Mouse (Mus musculus) hematopoietic stem cell, adult 5-6 weeks (primary cell): ENCODE results near the gene Tcl1b2. TPM values are rescaled to one million over a fixed set of nuclear protein-coding genes. Genes with fewer than 3 reads are reported as not detected.
"Not testable (repeated sequence)": the region's sequence is repeated elsewhere in the genome, so short reads cannot be mapped to it uniquely, and the experiment has no call there.

Source experiments
- ATAC-seq, 2 experiments: fragments of 125-278 bp in 1 of 2; replicated peaks in 1 of 2; 2 replicates each; pipeline ENCODE4 v1.8.0; 2016 to 2017; ENCODE audit warnings: inconsistent platforms in 2 of 2, mild to moderate bottlenecking in 2 of 2, moderate number of reproducible peaks in 2 of 2, low read depth in 1 of 2, moderate TSS enrichment in 1 of 2; ENCODE audit not compliant: low FRiP score in 2 of 2, poor library complexity in 2 of 2, severe bottlenecking in 2 of 2, insufficient read depth in 1 of 2, low TSS enrichment in 1 of 2
- total RNA-seq: library from RNA; stranded (forward); fragments of 172-1452, 232-1000 nt; gene quantifications from 2 replicates; pipeline ENCODE4 v1.2.3, GENCODE M21; 2017

Tcl1b2 gene
- total RNA-seq, 1 experiment from 2014 or later = not detected

- peak; percentile 71 to 75 for ATAC-seq
These were observed 886 bp upstream of the Tcl1b2 start for GRCm38 (mm10) chr12:105144928-105145327.

GRCm38 (mm10) chr12:105155286-105155685 is 9.5 kb downstream of the Tcl1b2 start:
- ATAC-seq = not testable (repeated sequence)

GRCm38 (mm10) chr12:105158842-105159241 is 13.0 kb downstream of the Tcl1b2 start:
- peak; percentile 58 to 78 for ATAC-seq

- no peak for ATAC-seq
These were observed 13.6 kb downstream of the Tcl1b2 start, which contains the start of gene Tcl1b1 for GRCm38 (mm10) chr12:105159390-105159789. Tcl1b1 (plus strand) TSS chr12:105159690.

- ATAC-seq = peak; percentile 31 to 49; a peak in 1 of 4 replicates
These were observed 20.9 kb downstream of the Tcl1b2 start for GRCm38 (mm10) chr12:105166734-105167133.

GRCm38 (mm10) chr12:105173366-105173765 is 27.6 kb downstream of the Tcl1b2 start:
- ATAC-seq = no peak

GRCm38 (mm10) chr12:105174318-105174717 is 28.5 kb downstream of the Tcl1b2 start:
- ATAC-seq = peak; percentile 79 to 85

GRCm38 (mm10) chr12:105176044-105176443 is 30.2 kb downstream of the Tcl1b2 start, which contains the start of gene Tcl1b5:
Tcl1b5 (plus strand) TSS chr12:105176344.
- not testable (repeated sequence) for ATAC-seq

- peak; percentile 79 to 83 for ATAC-seq
These were observed 35.3 kb downstream of the Tcl1b2 start for GRCm38 (mm10) chr12:105181040-105181644.

GRCm38 (mm10) chr12:105188980-105189379 is 43.2 kb downstream of the Tcl1b2 start:
- peak; percentile 76 to 85; a peak in 3 of 4 replicates for ATAC-seq

GRCm38 (mm10) chr12:105190743-105191142 is 44.9 kb downstream of the Tcl1b2 start, which contains the start of gene Tcl1b3:
Tcl1b3 (plus strand) TSS chr12:105191043.
- ATAC-seq = not testable (repeated sequence)

GRCm38 (mm10) chr12:105199684-105200497 is 54.1 kb downstream of the Tcl1b2 start:
- ATAC-seq = not testable (repeated sequence)

- not testable (repeated sequence) for ATAC-seq
These were observed 55.8 kb downstream of the Tcl1b2 start, which contains the start of gene Tcl1b4 for GRCm38 (mm10) chr12:105201657-105202056. Tcl1b4 (plus strand) TSS chr12:105201957.

Other genes starting within 250 kb of the Tcl1b2 start
- 33.1 TPM in 2 replicates for gene Syne3, start 136.2 kb upstream of the Tcl1b2 start, total RNA-seq
- gene Glrx5, start 113.3 kb upstream of the Tcl1b2 start, total RNA-seq = 24.0 and 26.5 TPM in 2 replicates
- not detected in 2 replicates for gene Tcl1b1, start 13.7 kb downstream of the Tcl1b2 start, total RNA-seq
- gene Tcl1b5, start 30.3 kb downstream of the Tcl1b2 start, total RNA-seq = not detected in 2 replicates
- not detected in 2 replicates for gene Tcl1b3, start 45.0 kb downstream of the Tcl1b2 start, total RNA-seq
- gene Tcl1b4, start 55.9 kb downstream of the Tcl1b2 start, total RNA-seq = not detected in 2 replicates
- not detected in 2 replicates for gene Tcl1, start 76.8 kb downstream of the Tcl1b2 start, total RNA-seq
- not detected in 2 replicates for gene Tunar, start 187.9 kb downstream of the Tcl1b2 start, total RNA-seq